Mouse (Mus musculus): Measurements from ENCODE around the gene Grk1.

Gene Grk1

GRCm38 (mm10) chr8:13404666-13405131 lies at the start of gene Grk1:
Gene Grk1 (plus strand): TSS chr8:13405081.
- no peak for DNase-seq (ENCODE audit: low spot score in 2 of 2)

- DNase-seq (ENCODE audit: low spot score in 2 of 2): no peak
These were observed 48.7 kb upstream of the Grk1 start for GRCm38 (mm10) chr8:13356221-13356620.

- DNase-seq (ENCODE audit: low spot score in 2 of 2): no peak
These were observed 48.2 kb upstream of the Grk1 start for GRCm38 (mm10) chr8:13356681-13357080.

GRCm38 (mm10) chr8:13360213-13360612 lies 44.7 kb upstream of the Grk1 start:
- no peak for DNase-seq (ENCODE audit: low spot score in 2 of 2)

GRCm38 (mm10) chr8:13361865-13362264 lies 43.0 kb upstream of the Grk1 start:
- DNase-seq (ENCODE audit: low spot score in 2 of 2): no peak

GRCm38 (mm10) chr8:13373151-13373662 lies 31.7 kb upstream of the Grk1 start:
- DNase-seq (ENCODE audit: low spot score in 2 of 2): no peak

- no peak for DNase-seq (ENCODE audit: low spot score in 2 of 2)
These were observed 23.3 kb upstream of the Grk1 start for GRCm38 (mm10) chr8:13381630-13382029.

GRCm38 (mm10) chr8:13382536-13382935 lies 22.3 kb upstream of the Grk1 start:
- no peak for DNase-seq (ENCODE audit: low spot score in 2 of 2)

- DNase-seq (ENCODE audit: low spot score in 2 of 2): no peak
These were observed 21.9 kb upstream of the Grk1 start for GRCm38 (mm10) chr8:13382999-13383398.

GRCm38 (mm10) chr8:13386366-13386765 lies 18.5 kb upstream of the Grk1 start:
- DNase-seq (ENCODE audit: low spot score in 2 of 2): no peak

- DNase-seq (ENCODE audit: low spot score in 2 of 2): no peak
These were observed 17.2 kb upstream of the Grk1 start for GRCm38 (mm10) chr8:13387728-13388127.

GRCm38 (mm10) chr8:13388744-13389143 lies 16.1 kb upstream of the Grk1 start:
- DNase-seq (ENCODE audit: low spot score in 2 of 2): no peak

- DNase-seq (ENCODE audit: low spot score in 2 of 2): no peak
These were observed 11.0 kb upstream of the Grk1 start for GRCm38 (mm10) chr8:13393869-13394268.

GRCm38 (mm10) chr8:13396725-13397124 lies 8.2 kb upstream of the Grk1 start, which contains the start of gene Atp4b:
Gene Atp4b (minus strand): TSS chr8:13396825.
- no peak for DNase-seq (ENCODE audit: low spot score in 2 of 2)

GRCm38 (mm10) chr8:13403517-13403916 lies 1.4 kb upstream of the Grk1 start:
- no peak for DNase-seq (ENCODE audit: low spot score in 2 of 2)

- DNase-seq (ENCODE audit: low spot score in 2 of 2): no peak
These were observed 1.1 kb downstream of the Grk1 start for GRCm38 (mm10) chr8:13406011-13406410.

GRCm38 (mm10) chr8:13411597-13411996 lies 6.7 kb downstream of the Grk1 start:
- DNase-seq (ENCODE audit: low spot score in 2 of 2): peak; percentile 44 to 65

- DNase-seq (ENCODE audit: low spot score in 2 of 2): peak; percentile 52 to 61
These were observed 8.1 kb downstream of the Grk1 start for GRCm38 (mm10) chr8:13412891-13413558.

GRCm38 (mm10) chr8:13413823-13414390 lies 9.0 kb downstream of the Grk1 start:
- no peak for DNase-seq (ENCODE audit: low spot score in 2 of 2)

- no peak for DNase-seq (ENCODE audit: low spot score in 2 of 2)
These were observed 11.0 kb downstream of the Grk1 start for GRCm38 (mm10) chr8:13415879-13416278.

GRCm38 (mm10) chr8:13419111-13419639 lies 14.3 kb downstream of the Grk1 start:
- DNase-seq (ENCODE audit: low spot score in 2 of 2): no peak

- DNase-seq (ENCODE audit: low spot score in 2 of 2): no peak
These were observed 16.1 kb downstream of the Grk1 start for GRCm38 (mm10) chr8:13420970-13421369.

- DNase-seq (ENCODE audit: low spot score in 2 of 2): no peak
These were observed 22.5 kb downstream of the Grk1 start for GRCm38 (mm10) chr8:13427351-13427750.
